9 mouse cellular contexts compared by ENCODE assay signal in the genomic region with DNA sequence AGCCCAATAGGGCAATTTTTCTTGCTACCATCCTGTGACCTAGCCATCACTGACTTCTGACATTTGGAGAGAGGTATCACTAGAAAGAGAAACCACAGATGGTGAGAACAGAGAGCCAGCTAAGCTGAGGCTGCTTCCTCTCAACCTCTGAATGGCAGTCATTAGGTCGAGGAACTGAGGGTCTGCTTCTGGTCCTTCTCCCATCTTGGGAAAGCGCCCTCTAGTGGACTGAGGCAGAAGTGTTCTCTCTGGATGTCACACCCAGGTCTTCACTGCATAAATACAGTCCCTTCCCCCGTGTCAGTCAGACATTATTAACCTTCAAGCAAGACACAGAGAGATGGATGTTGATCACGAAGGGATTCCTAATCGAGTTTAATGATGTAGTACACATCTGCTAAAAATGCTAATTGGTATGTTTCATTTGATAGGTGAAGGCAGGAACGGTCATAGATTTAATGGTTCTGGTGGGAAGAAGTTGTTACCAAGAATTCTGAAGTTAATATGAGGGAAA.
DNase-seq lines count a peak whose midpoint lies in the region; ATAC-seq and TF ChIP-seq lines count a peak whose summit lies in the region.
"Had no signal": no experiment of that assay in that cellular context is flagged by ENCODE, and none has a peak within 500 bp of the region (broad histone marks: within the 10 kb centered on the region; RNA-seq: fewer than 3 reads in every experiment).

No protein-coding gene starts in this region.

- DNase-seq in layer of hippocampus, adult 2 months (ENCODE audit: low spot score in 2 of 2) = peak in 1 of 2 experiments; percentile 17
- no peak for DNase-seq in layer of hippocampus, adult 8-10 months (ENCODE audit: low spot score in 2 of 2)
- DNase-seq in ES-E14 (ENCODE audit: low read depth, low spot score) = peak; percentile 70
- peak; percentile 66 for DNase-seq in adrenal gland, postnatal 14 days
- peak; percentile 55 to 66 for DNase-seq in kidney, postnatal 25 days
- DNase-seq in stomach, postnatal 0 days (ENCODE audit: low spot score) = no peak
- no peak for DNase-seq in left cerebral cortex, adult 11 months (ENCODE audit: low spot score)

- H3K36me3 ChIP-seq in ES-E14 (ENCODE audit: control insufficient read depth, insufficient read depth, low read length, poor library complexity, severe bottlenecking) = no peaks in the 10 kb centered on the region
- no peaks in the 10 kb centered on the region for H3K36me3 ChIP-seq in stomach, postnatal 0 days (ENCODE audit: control insufficient read depth, insufficient read depth, low read length)
- H3K36me3 ChIP-seq: heart, embryonic 13.5 days; midbrain, embryonic 12.5 days had no signal

- no peaks in the 10 kb centered on the region for H3K27me3 ChIP-seq in stomach, postnatal 0 days (ENCODE audit: control insufficient read depth, insufficient read depth, low read length)

- H3K4me1 ChIP-seq in ES-E14 (ENCODE audit: control insufficient read depth in 2 of 2, insufficient read depth in 2 of 2, low read length in 2 of 2, poor library complexity in 1 of 2) = no peaks in the 10 kb centered on the region
- no peaks in the 10 kb centered on the region for H3K4me1 ChIP-seq in stomach, postnatal 0 days (replicated peaks; ENCODE audit: control insufficient read depth, insufficient read depth)
- H3K4me1 ChIP-seq: midbrain, embryonic 12.5 days had no signal

- no peak overlapping the region for H3K4me2 ChIP-seq in stomach, postnatal 0 days (replicated peaks; ENCODE audit: low read depth)
- H3K4me2 ChIP-seq: heart, embryonic 13.5 days; midbrain, embryonic 12.5 days had no signal

- H3K4me3 ChIP-seq in layer of hippocampus, adult 2 months = no peak overlapping the region
- no peak overlapping the region for H3K4me3 ChIP-seq in ES-E14 (ENCODE audit: insufficient read depth in 1 of 2, low read depth in 1 of 2, low read length in 2 of 2, poor library complexity in 1 of 2, severe bottlenecking in 1 of 2)
- H3K4me3 ChIP-seq in stomach, postnatal 0 days (ENCODE audit: low read depth, low read length) = no peak overlapping the region
- H3K4me3 ChIP-seq: heart, embryonic 13.5 days; midbrain, embryonic 12.5 days had no signal

- no peaks in the 10 kb centered on the region for H3K9me3 ChIP-seq in ES-E14 (ENCODE audit: control insufficient read depth, insufficient read depth, low read depth, low read length)
- H3K9me3 ChIP-seq in stomach, postnatal 0 days (ENCODE audit: control insufficient read depth, low read length) = no peaks in the 10 kb centered on the region
- H3K9me3 ChIP-seq: heart, embryonic 13.5 days; midbrain, embryonic 12.5 days had no signal

- WGBS in stomach, postnatal 0 days = 34% methylated on average over 6 of the region's 6 CpGs

- in situ Hi-C loops in ES-E14 (cut with MboI; ENCODE audit: low sequenced_read_pairs in 2 of 2, unreplicated experiment in 2 of 2) = no loop called here

- no peak for ATAC-seq in stomach, postnatal 0 days (ENCODE audit: low FRiP score, low TSS enrichment)

- TF ChIP-seq EP300 in stomach, postnatal 0 days (optimal IDR thresholded peaks at IDR 0.05) = no peak

- no peak overlapping the region for H3K27ac ChIP-seq in layer of hippocampus, adult 2 months
- no peak overlapping the region for H3K27ac ChIP-seq in ES-E14 (ENCODE audit: insufficient read depth, low read depth, low read length, poor library complexity, severe bottlenecking)
- H3K27ac ChIP-seq in stomach, postnatal 0 days (replicated peaks) = no peak overlapping the region
- H3K27ac ChIP-seq: heart, embryonic 13.5 days; midbrain, embryonic 12.5 days had no signal

- peak; percentile 78 for TF ChIP-seq CTCF in layer of hippocampus, adult 2 months (conservative IDR thresholded peaks at IDR 0.05)
- TF ChIP-seq CTCF in stomach, postnatal 0 days (IDR thresholded peaks at IDR 0.05; ENCODE audit: low read depth) = peak; percentile 70

- no peak overlapping the region for H3K9ac ChIP-seq in ES-E14 (ENCODE audit: insufficient read depth, low read depth, low read length, poor library complexity, severe bottlenecking)
- H3K9ac ChIP-seq in stomach, postnatal 0 days (ENCODE audit: low read length) = no peak overlapping the region
- H3K9ac ChIP-seq: heart, embryonic 13.5 days; midbrain, embryonic 12.5 days had no signal

TF ChIP-seq in ES-E14, 5 proteins besides CTCF, POLR2A, EP300 and RAD21:
- TF ChIP-seq MAFK (IDR thresholded peaks at IDR 0.05; ENCODE audit: insufficient read depth, low read depth, low read length) (no peak), CHD2 (IDR thresholded peaks at IDR 0.05; ENCODE audit: low read depth, low read length) (no peak), HCFC1 (IDR thresholded peaks at IDR 0.05; ENCODE audit: borderline replicate concordance, insufficient read depth, low read length) (no peak), ZC3H11A (IDR thresholded peaks at IDR 0.05; ENCODE audit: borderline replicate concordance, low read depth, low read length) (no peak; the same call in 1 of the 2 replicates), ZNF384 (IDR thresholded peaks at IDR 0.05; ENCODE audit: low read depth, low read length) (no peak)

Comparison
In these comparisons a context has a peak if more than half of its experiments do, and no peak if none do; other contexts are left out.
1. DNase-seq: peak in ES-E14 (single experiment), adrenal gland, postnatal 14 days (single experiment) and kidney, postnatal 25 days (2 of 2); none in layer of hippocampus, adult 8-10 months (0 of 2), stomach, postnatal 0 days (single experiment) and left cerebral cortex, adult 11 months (single experiment).